Mouse (Mus musculus) embryo, embryonic 10 days (tissue): ENCODE measurements at regions not wholly inside any gene's neighbourhood (a gene's known extent, or its start where the extent isn't known, plus 50 kb on each side); places are given as distances from the start of the nearest gene placed in this dataset.
A peak's percentile ranks its signal among the peaks of the same experiment; 100 is the strongest.

Experiments
- DNase-seq: peaks from one replicate; pipeline ENCODE4 v3.0.0-alpha.2; 2015; ENCODE audit warnings: low spot score

GRCm38 (mm10) chr11:45058658-45059057 is 441.5 kb downstream of the Ebf1 start:
- no peak for DNase-seq

- DNase-seq = no peak
These were observed 449.5 kb downstream of the Ebf1 start for GRCm38 (mm10) chr11:45066592-45066991.

GRCm38 (mm10) chr11:45070280-45070679 is 453.2 kb downstream of the Ebf1 start:
- DNase-seq = no peak

GRCm38 (mm10) chr11:45071195-45071594 is 454.1 kb downstream of the Ebf1 start:
- no peak for DNase-seq

GRCm38 (mm10) chr11:45084506-45085037 is 467.5 kb downstream of the Ebf1 start:
- DNase-seq = no peak

GRCm38 (mm10) chr11:45085145-45085544 is 468.0 kb downstream of the Ebf1 start:
- no peak for DNase-seq

GRCm38 (mm10) chr11:45087186-45087915 is 470.2 kb downstream of the Ebf1 start:
- DNase-seq = no peak

- no peak for DNase-seq
These were observed 471.2 kb downstream of the Ebf1 start for GRCm38 (mm10) chr11:45088286-45088685.

GRCm38 (mm10) chr11:45089561-45089960 is 472.4 kb downstream of the Ebf1 start:
- DNase-seq = no peak

- DNase-seq = peak; percentile 20
These were observed 486.6 kb downstream of the Ebf1 start for GRCm38 (mm10) chr11:45103498-45104336.

GRCm38 (mm10) chr11:45116702-45117101 is 499.6 kb downstream of the Ebf1 start:
- DNase-seq = no peak

GRCm38 (mm10) chr11:45123276-45123675 is 506.2 kb downstream of the Ebf1 start:
- no peak for DNase-seq

GRCm38 (mm10) chr11:45136781-45137180 is 519.7 kb downstream of the Ebf1 start:
- no peak for DNase-seq

- DNase-seq = no peak
These were observed 521.3 kb downstream of the Ebf1 start for GRCm38 (mm10) chr11:45138351-45138975.

- no peak for DNase-seq
These were observed 523.4 kb downstream of the Ebf1 start for GRCm38 (mm10) chr11:45140490-45140889.

GRCm38 (mm10) chr11:45154070-45154469 is 537.0 kb downstream of the Ebf1 start:
- no peak for DNase-seq

- peak; percentile 16 for DNase-seq
These were observed 537.4 kb downstream of the Ebf1 start for GRCm38 (mm10) chr11:45154497-45154896.

- no peak for DNase-seq
These were observed 538.7 kb downstream of the Ebf1 start for GRCm38 (mm10) chr11:45155782-45156181.

GRCm38 (mm10) chr11:45158282-45158681 is 541.2 kb downstream of the Ebf1 start:
- DNase-seq = no peak

- no peak for DNase-seq
These were observed 543.8 kb downstream of the Ebf1 start for GRCm38 (mm10) chr11:45160871-45161270.

- DNase-seq = peak; percentile 49
These were observed 556.4 kb downstream of the Ebf1 start for GRCm38 (mm10) chr11:45173546-45173945.

- DNase-seq = no peak
These were observed 557.0 kb downstream of the Ebf1 start for GRCm38 (mm10) chr11:45174071-45174470.
